Mouse (Mus musculus) cerebral cortex, adult 2 months (tissue): ENCODE measurements around the gene Rdh16.

Experiments
- WGBS: fragments of 180-500 bp; shearing (Covaris S2); methylation state at CpG from one replicate; pipeline ENCODE4 v1.1.7; 2018; 5-methylcytosine and 5-hydroxymethylcytosine counted together

Rdh16 gene

DNA sequence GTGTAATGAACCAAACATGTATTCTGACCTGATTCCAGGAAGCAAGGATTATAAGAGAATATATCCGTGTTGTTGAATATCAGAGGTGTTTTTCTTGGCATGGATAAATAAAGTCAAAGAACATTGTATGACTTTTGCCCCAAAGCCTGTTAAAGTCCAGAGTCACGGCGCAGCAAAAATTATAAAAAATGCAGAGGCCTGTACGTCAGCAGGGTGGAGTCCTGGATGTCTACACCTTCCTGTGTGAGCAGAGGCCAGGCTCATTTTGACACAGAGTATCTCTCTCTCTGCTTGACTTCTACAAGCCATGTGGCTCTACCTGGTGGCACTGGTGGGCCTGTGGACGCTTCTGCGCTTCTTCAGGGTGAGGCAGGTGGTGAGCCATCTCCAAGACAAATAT, at the start of gene Rdh16:
Gene Rdh16, plus strand, starts transcription at position 262 of the 400 bp plus-strand sequence.
- 86% methylated on average over 6 of the region's 6 CpGs for WGBS

DNA sequence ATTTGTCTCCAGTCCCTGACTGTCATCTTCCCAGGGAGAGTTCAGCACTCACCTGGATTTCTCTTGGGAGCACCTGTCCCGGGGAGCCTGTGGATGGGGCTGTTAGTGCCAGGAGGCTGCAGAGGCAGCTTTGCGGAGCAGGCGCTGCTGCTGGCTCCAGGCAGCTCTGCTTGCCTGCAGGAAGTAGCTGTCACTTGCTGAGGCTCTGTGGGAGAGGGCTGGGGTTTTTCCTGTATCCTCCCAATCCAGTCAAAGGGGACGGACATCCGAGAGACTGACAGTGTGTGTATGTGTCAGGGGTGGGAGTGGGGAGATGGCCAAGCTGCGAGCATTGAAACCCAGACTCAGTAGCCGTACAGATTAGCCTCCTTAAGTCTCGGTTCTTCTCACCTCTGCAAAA, 49.4 kb upstream of the Rdh16 start, which contains the start of gene Gpr182:
Gene Gpr182, minus strand, starts transcription at position 185 of the 400 bp plus-strand sequence.
- WGBS: 68% methylated on average over 8 of the region's 8 CpGs

DNA sequence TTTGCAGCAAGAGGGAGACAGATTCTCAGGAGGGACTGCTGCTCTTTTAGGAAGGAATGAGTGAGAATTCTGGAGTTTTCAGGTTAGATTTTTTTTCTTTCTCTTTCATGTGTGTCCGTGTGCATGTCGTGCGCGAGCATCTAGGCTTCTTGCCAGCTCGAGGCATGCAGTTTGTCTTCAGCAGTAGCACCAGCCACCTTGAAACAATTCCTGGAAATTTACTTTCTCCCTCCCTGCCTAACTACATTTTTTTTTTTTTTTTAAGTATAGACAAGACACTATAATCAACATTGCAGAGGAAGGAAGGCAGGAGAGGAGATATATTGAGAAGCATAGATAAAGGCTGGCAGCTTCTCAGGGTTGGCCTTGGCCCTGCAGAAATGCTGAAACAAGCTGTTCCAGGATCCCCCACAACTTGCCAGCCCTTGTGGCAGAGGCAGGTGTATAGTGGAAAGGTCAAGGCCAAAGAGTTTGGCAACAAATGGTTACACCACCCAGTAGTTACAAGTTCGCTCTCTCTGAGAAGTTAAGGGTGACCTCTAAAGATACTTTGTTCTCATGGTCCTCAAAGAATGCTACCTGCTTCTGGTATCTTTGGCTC, 46.3 kb upstream of the Rdh16 start:
- WGBS: 64% methylated on average over 6 of the region's 6 CpGs

DNA sequence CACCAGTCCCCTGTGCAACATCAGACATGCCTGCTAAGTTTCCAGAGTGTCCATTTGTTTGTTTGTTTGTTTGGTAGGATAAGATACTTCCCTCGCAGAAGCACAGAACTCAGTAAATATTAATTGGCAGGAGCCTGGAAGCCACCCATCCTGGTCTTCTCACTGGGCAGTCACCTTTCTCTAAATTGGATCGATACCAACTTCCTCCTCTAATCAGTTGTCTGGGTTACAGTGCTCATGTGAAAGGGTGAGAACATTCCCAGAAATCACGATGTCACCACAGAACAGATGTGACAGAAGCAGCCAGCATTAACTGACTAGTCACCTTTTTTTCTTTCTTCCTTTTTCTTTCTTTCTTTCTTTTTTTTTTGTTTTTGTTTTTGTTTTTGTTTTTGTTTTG, 45.7 kb upstream of the Rdh16 start:
- WGBS: 63% methylated on average over 3 of the region's 3 CpGs

DNA sequence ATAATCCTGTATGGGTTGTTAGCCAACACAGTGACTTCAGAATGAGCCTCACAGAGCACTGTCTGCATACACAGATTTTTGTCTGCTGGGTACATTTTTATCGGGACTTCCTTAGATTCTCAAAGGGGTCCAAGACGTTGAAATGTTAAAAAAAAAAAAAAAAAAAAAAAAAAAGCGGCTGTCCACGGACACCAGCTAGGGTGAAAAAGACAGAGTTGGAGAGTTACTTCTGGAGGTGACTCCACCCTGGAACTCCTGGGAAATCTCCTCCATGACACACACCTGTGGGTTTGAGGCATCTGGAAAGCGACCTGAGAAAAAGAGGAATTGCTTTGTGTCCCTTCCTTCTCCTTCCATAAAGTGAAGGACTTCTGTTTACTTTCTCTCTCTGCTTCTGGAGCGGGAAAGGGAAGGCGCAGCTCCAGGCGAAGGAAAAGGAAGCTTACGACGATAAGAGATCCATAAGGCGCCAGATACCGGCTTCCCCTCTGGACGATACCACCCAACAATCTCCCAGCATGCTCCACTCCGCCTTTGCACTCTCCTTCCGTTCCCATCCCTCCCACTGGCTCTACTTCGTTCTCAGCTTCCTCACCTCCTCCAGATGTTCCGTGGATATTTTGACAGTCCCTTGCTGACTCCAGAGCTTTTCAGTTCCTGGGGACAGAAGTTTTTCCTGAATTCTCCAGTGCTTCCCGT, 45.0 kb upstream of the Rdh16 start:
- 47% methylated on average over 18 of the region's 18 CpGs for WGBS

DNA sequence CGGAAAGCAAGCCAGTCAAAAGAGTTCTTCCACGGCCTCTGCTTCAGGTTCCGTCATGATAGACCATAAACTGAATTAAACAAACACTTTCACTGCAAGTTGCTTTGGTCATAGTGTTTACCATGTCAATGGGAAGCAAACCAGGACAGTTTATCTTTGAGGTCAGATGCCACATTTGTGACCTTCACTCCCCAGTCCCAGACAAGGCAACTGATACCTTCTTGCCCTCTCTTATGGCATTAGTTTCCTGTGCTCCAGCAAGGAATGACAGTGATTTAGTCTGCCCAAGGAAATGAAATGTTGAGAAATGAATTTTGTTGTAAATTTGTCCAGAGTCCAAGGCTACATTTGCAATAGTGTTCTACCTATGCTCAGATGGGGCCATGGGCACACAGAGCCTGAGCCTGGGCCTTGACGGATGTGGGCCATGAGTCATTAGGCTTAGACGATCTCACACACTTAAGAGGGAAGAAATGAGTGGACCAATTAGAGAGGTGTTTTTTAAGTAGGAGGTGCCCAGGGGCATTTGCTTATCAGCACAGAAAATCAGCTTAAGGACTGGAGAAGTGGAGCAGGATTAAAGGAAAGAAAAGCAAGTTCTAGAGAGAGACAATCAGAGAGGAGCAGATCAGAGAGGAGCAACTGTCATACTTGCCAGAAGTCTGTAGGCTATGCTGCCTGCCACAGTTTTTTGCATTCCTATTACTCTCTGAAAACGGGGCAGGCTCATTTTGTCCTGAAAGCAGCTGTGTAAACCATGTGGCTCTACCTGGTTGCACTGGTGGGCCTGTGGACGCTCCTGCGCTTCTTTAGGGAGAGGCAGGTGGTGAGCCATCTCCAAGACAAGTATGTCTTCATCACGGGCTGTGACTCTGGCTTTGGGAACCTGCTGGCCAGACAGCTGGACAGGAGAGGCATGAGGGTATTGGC, 41.5 kb upstream of the Rdh16 start, which contains the start of the genes Rdh1 and Rdh16f1:
Gene Rdh1, plus strand, starts transcription at position 541 of the 930 bp plus-strand sequence.
Gene Rdh16f1, plus strand, starts transcription at position 607 of the 930 bp plus-strand sequence.
- 81% methylated on average over 9 of the region's 9 CpGs for WGBS

DNA sequence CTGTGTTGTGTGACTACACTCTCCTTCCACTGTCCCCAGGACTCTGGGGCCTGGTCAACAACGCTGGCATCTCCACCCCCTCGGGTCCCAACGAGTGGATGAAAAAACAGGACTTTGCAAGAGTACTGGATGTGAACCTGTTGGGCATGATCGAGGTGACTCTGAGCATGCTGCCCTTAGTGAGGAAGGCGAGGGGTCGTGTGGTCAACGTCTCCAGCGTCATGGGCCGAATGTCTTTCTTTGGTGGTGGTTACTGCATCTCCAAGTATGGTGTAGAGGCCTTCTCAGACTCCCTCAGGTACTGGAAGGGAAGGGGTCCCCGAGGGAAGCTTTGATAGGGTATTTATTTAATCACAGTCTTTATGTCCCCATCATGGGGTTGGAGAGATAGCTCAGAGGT, 38.0 kb upstream of the Rdh16 start:
- whole genome bisulfite sequencing: 91% methylated on average over 10 of the region's 10 CpGs

DNA sequence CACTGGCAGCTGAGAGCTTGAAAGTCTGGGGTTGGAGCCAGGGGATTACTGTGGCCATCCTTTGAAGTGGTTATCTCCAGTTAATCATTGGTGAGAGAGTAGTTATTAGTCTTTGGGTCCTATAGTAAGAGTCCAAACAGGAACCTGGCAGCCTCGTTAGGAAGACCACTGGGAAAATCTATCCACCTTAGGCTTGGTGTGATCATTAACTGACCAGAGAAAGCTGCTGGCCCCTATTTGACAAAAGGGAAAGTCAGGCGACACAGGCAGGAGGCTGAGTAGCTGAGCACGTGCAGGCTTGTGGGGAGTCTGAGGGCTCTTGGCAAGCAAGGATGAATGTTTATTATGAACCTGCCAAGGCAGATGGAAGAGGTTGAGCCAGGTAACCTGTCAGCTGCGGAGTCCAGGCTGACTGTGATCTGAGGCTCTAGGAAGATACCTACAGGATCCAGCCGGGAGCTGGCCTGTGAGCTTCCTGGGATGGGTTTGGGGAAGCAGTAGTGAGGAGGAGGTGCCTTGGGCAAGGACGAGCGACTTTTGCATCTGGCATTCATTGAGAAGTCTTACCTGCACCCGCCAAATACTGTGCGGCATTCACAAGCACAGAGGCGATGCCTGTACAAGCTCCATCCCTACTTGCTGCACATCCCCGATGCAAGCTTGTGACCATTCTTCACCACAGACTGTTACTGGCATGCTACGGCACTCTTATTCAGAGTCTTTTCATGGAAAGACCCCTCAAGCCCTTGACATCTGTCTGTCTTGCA, 36.9 kb upstream of the Rdh16 start:
- 69% methylated on average over 12 of the region's 12 CpGs for WGBS

DNA sequence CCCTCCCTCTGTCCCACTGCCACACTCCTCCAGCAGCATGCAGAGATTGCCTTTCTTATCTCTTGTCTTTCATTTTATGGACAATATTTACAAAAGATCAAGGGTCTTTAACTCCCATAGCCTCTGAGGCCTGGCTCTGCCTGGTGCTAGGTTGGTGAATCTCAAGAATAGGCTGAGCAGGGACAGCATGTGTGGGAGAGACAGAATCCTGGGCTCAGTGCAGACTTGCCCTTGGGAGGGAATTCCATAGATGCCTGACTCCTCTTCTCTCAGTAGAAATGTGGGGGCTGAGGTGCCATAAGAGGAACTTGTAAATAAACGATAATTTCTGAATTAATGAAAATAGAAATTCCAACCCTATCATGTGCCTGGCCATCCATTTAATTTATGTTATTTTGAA, 34.4 kb upstream of the Rdh16 start:
- 77% methylated on average over 1 of the region's 1 CpGs for WGBS

DNA sequence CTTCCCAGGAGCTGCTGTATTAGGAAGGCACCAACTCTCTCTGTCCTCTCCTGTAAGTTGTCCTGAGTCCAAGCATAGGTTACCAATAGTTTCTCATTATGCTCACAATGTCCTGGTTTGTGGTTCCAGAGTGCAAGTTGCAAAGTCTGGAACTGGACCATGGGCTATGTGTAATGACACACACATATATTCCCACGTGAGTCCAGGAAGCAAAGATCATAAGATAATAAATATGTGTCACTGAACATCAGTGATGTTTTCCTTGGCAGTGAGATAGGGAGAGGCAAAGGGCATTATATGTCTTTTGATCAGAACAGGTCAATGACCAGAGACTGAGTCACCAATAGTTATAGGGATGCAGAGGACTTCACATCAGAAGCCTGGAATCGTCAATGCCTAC, 24.9 kb upstream of the Rdh16 start, which contains the start of gene Rdh9:
Gene Rdh9, plus strand, starts transcription at position 376 of the 400 bp plus-strand sequence.
- 88% methylated on average over 2 of the region's 2 CpGs for WGBS

DNA sequence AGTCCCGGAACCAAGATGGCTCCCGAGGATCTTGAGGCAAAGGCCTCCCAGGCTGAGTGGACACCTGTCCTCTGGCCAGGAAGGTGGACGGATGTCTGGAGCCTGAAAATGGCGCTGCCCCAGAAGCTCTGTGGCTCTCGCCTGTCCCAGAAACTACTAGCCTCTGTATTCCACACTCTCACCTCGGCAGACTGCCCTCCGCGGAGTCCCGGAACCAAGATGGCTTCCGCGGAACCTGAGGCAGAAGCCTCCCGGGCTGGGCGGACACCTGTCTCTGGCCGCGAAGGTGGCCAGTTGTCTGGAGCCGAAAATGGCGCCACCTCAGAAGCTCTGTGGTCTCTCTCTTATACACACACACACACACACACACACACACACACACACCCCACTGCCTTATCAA, 18.6 kb upstream of the Rdh16 start:
- 97% methylated on average over 17 of the region's 17 CpGs for WGBS

DNA sequence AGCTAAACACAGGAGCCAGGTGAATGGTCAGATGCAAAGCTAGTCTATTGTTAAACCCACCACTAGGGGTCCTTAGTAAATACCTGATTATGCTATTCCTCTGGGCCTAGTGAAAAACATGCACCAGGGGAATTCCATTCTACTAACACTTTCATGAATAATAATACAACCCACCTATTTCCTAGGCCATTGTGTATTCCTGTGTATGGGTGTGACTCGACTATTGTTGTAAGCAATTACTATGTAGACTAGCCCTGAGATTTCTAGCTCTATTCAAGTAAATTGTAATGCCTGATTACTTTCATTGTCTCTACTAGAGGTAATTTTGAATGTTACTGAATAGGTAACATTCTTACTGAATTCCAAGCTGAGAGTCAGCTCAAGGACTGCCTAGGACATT, 15.5 kb upstream of the Rdh16 start:
- WGBS: 75% methylated on average over 1 of the region's 1 CpGs

DNA sequence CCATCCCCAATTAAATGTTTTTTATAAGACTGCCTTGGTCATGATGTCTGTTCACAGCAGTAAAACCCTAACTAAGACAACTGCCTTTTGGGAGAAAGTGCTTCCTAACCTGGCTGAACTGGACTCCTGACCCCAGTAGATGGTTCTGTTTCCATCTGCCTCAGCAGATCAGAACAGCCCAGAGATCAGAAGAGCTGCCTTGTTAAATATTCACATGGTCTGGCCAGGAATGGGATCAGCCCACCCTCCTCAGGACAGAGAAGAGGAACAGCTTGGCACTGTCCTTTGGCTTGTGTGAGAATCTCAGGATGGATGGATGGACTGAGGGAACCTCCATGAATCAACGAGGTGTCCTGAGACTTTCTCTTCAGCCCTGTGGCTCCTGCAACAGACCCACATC, 1.7 kb upstream of the Rdh16 start:
- 82% methylated on average over 1 of the region's 1 CpGs for WGBS

DNA sequence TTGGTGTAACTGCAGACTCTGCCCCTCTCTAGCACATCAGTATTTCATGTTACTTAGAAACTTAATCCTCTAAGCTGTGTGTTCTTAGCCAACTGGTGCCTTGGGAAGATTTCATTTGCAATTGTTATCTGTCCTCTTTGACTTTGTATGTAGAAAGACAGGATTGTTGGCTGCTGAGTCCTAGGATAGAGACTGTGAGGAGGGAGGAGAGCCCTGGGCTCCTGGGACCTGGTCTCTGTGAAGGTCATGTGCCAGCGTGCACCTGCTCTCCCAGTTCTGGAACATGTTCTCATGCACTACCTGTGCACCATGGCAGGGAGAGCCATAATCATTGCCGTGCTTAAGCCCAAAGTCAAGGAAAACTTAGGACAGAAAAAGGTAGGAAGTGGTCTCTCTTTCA, 660 bp downstream of the Rdh16 start:
- WGBS: 96% methylated on average over 2 of the region's 2 CpGs

DNA sequence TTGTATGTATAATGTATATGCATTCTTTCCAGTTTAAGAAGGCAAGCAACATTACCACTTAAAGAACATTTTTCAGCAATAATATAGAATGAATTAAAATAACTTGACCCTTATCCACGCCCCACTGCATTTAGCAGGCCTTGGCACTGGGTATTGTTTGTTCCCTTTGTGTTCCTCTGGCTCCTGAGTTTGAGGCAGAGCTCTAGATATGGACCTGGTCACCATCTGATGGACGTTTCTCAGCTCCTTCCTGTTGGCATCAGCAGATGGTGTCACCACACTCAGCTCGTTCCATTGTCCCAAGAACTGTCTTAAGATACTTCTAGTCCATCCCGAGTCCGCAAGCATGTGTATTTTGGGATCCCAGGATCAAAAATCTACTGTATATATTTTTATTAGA, 1.3 kb downstream of the Rdh16 start:
- 81% methylated on average over 5 of the region's 5 CpGs for WGBS

DNA sequence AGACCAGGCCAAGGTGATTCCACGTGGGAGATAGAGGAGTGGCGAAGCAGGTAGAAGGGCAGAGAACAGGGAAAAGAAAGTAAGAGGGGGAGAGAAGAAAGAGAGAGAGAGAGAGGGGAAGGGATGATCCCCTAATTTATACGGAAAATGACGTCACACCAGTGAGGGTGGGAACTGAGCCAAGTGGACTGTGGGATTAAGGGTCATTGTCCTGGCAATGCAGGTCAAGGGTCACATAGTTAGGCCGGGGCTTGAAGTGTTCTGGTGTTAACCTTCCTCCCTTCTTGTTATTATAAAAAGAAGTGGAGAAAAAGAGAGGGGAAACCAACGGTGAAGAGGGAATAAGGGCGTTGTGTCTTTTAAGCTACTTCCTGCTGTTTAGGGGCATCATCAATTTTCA, 3.5 kb downstream of the Rdh16 start:
- 72% methylated on average over 7 of the region's 7 CpGs for WGBS

DNA sequence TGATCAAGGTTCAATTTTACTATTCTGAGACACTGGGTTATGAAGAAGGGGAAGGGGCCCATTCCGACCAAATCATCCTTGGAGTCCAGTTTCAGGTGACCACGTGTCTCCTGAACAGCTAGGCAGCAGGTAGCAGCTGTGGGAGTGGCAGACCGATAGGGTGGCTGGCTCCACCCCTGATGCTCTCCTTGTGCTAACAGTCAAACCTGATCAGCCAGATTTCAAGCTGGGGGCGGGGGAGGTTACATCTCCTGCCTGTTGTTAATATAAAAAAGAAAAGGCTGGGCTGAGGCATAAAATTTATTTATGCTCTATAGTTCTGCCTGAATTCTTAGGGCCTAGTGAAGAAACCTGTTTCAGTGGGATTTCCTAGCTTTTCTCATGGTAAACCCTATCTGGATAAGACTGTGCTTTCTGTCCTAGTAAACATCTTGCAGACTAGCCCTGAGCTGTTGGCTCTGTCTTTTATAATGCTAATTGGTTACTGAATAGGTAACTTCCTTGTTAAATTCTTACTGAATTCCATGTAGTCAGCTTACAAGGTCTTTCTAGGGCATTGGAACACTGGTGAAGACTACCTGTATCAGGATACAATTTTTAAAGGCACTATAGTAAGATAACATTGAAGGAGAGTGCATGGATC, 16.4 kb downstream of the Rdh16 start:
- 77% methylated on average over 4 of the region's 4 CpGs for WGBS

DNA sequence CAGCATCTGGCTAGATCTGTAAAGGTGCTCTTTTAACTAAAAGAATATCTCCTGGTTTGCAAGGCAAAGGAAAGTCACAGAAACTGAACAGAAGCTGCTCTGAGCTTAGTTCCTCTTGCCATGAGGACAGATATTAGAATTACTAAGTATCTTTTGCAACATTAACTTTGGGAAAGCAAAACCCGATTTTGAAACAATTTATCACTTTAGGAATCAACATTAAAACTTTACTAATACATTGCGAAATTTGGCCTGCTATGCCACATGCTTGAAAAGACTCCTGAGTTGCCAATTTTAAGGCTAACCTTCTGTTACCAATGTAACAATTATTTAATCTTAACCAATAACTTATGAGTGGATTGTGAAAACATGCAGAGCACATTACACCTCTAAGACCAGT, 20.9 kb downstream of the Rdh16 start:
- 89% methylated on average over 2 of the region's 2 CpGs for WGBS

DNA sequence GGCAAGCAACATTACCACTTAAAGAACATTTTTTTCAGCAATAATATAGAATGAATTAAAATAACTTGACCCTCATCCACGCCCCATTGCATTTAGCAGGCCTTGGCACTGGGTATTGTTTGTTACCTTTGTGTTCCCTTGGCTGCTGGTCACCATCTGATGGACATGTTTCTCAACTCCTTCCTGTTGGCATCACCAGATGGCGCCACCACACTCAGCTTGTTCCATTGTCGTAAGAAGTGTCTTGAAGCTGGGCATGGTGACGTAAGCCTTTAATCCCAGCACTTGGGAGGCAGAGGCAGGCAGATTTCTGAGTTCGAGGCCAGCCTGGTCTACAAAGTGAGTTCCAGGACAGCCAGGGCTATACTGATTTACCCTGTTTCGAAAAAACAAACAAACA, 24.4 kb downstream of the Rdh16 start:
- WGBS: 78% methylated on average over 6 of the region's 6 CpGs

DNA sequence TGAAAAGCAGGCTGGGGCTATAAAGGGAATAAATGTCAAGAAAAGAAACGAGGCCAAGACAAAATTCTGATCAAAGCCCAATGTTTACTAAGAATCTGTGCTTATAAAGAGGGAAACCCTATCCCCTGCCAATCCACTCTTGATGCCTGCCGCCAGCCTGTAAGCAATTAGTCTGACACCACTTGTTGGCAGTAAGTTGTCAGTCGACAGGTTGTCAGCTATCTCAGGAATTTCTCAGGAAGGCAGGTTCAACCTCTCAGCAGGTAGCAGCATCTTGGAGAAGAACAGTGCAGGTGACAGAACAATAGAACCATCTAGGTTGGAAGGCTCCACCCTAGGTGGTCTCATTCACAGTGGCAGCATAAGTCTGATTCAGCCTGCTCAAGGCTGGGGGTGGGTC, 28.2 kb downstream of the Rdh16 start:
- WGBS: 40% methylated on average over 3 of the region's 3 CpGs

DNA sequence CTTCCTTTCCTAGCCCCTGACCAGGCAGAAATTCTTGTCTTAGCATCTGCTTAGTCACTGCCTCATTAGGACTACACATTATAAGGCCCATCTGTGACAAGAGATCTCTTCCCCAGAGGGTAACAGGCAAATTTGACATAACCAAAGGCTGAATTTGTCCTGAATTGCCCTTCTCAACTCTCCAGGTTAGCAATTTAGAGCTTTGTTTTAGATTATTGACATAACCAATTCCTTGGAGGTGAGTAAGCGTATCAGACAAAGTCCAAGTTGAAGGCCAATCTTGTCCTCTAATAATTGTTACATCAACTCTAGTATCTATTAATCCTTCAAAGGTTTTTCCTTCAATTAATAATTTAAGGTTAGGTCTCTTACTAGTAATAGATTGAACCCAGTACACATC, 33.2 kb downstream of the Rdh16 start:
- WGBS: 98% methylated on average over 1 of the region's 1 CpGs
